Mouse (Mus musculus): ENCODE measurements around the gene Hoxa5. TPM values are rescaled to one million over a fixed set of nuclear protein-coding genes. Genes with fewer than 3 reads are reported as not detected.

Hoxa5 gene
- polyA plus RNA-seq, 1 experiment = 6.1 TPM

DNA sequence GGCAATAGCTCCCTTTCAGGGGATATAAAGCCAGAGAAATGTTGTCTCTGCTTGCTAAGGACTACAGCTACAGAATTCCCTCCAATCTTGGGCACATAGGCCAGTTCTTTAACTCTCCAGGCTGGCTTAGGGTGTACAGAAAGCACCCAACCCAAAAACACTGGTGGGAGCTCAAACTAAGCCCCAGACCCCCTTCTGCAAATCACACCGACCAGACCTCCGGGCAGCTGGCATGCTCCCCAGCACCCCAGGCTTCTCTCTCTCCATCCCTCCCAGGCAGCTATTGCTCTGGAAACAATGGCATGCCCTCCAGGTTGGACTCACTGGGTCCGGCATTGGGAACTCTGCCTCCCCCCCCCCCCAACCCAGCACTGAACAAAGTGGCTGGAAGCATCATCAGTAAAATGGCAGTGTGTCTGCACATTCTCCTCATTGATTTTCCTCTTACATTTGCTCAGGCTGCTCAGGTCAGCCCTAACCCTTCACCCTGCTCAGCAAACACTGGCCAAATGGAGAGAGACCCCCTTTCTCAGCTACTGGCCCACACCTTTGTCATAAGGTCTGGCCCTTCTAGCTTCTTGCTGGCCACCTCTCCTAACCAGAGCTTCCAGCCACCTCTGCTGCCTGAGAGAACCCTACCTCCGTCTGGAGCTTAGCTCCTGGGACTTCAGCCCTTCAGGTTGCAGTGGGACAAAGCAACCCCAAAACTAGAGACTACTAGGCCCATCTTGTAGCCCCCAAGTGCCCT lies 25.3 kb downstream of the Hoxa5 start:
- DNase-seq (ENCODE audit: low spot score) = no peak

- no peak for DNase-seq (ENCODE audit: low spot score)
These were observed 26.6 kb downstream of the Hoxa5 start for GRCm38 (mm10) chr6:52177806-52178205.

- no peak for DNase-seq (ENCODE audit: low spot score)
These were observed 27.2 kb downstream of the Hoxa5 start, which contains the start of gene 5730596B20Rik for GRCm38 (mm10) chr6:52177061-52177735. Gene 5730596B20Rik (plus strand): TSS chr6:52177498.

DNA sequence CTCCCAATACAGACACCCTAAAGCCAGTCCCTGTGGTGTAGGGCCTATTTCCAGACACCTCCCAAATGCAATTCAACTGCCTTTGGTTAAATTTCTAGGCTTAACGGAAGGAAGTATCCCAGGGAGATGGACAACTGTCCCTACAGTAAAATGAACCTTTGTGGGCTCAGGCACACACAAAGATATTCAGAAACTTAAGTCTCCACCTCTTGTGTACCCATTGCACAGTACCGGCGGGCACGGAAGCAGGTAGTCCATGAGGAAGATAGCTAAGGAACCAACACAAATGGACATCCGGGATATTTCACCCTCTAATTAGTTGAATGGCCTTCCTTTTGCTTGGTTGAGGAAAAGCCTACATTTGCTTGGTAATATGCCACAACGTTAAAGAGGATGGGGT lies 28.0 kb downstream of the Hoxa5 start:
- DNase-seq (ENCODE audit: low spot score) = no peak

GRCm38 (mm10) chr6:52175864-52176263 lies 28.5 kb downstream of the Hoxa5 start:
- no peak for DNase-seq (ENCODE audit: low spot score)

DNA sequence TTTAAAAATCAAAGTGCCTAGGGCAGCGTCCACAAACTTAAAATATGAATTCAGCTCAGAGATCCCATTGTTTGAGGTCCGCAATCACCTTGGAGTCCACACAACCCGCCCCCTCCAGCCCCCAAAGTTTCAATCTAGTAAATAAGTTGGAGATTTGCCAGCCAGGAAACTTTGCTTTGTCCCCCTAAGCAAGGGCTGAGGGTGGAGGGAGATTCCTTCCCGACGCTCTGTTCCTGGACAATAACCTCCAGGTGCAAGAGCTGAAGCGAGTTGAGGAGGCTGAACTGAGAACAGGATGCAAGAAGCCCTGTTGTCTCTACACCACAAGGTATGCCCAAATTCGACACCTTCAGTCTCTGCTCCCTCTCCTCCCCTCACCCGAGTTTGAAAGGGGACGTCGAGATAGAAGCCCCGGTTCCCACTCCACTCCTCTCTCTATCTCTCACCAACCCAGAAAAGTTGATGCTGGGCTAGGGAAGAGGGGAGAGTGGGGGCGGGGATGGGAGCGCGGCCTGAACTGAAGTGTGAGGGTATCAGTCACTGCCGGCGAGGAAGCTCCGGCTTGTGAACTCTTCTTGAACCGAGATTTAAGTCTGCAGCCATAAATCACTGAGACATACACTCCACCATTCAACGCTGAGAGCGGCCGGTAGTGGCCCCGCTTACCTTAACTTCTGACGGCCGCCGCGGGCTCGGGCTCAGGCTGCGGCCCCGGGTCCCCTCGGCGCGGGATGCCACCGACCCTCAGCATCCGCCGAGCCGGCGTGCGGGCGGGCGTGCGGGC lies 29.2 kb downstream of the Hoxa5 start:
- no peak for DNase-seq (ENCODE audit: low spot score)

DNA sequence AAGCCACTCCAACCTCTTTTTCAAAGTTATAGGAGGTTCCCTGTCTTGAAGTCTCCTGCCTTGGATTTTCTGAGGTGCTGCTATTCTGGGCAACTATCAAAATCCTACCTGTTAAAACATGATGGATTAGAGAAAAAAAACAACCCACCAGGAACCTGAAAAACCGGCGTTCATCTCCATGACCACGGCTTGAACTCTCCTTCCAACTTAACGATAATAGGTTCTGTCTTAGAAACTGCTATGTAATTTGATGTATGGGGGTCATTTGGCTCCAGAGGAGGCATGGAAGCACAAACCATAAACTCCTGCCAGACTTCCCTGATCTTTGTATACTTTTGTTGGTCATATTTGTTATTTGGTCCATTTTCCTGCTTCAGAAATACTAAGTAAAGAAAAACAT lies 30.7 kb downstream of the Hoxa5 start:
- no peak for DNase-seq (ENCODE audit: low spot score)

DNA sequence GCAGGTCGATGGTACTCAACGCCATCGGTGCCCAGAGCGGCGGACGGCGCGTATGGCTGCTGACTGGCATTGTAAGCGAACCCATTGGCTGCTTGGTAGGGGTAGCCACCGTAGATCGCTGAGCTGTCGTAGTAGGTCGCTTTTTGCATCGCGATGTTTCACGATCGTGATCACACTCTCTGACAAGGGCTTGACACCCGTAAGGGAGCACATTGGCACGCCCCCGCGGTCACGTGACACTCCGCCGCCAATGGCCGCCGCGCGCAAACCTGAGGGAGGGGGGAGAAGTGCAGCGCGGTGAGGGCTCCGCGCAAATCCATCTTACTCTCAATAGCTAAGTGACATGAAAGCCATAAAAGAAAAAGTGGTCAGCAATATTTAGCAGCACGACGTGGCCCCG lies 31.9 kb downstream of the Hoxa5 start:
- DNase-seq (ENCODE audit: low spot score) = peak; percentile 61

DNA sequence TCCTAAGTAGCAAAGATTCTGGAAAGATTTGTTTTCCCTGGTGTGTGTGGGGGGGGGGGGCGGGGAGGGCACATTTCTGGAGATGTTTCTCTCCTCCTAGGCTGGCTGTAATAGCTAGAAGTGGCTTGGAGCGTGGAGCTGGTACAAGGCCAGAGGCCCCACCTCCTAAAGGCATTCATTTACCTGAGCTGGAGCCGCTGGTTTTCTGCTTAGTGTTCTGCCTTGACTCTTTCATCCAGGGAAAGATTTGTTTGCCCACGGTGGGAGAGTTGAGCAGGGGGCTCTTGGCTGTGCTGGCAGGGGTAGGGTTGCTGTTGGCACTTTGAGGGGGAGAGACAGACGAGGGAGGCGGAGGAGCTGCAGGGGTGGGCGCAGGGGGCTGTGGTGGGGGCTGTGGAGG lies 32.4 kb downstream of the Hoxa5 start:
- no peak for DNase-seq (ENCODE audit: low spot score)

GRCm38 (mm10) chr6:52171331-52171730 lies 33.1 kb downstream of the Hoxa5 start:
- DNase-seq (ENCODE audit: low spot score) = no peak

- DNase-seq (ENCODE audit: low spot score) = no peak
These were observed 33.5 kb downstream of the Hoxa5 start for GRCm38 (mm10) chr6:52170898-52171223.

GRCm38 (mm10) chr6:52170166-52170897 lies 34.1 kb downstream of the Hoxa5 start:
- no peak for DNase-seq (ENCODE audit: low spot score)

GRCm38 (mm10) chr6:52169499-52170165 lies 34.8 kb downstream of the Hoxa5 start:
- DNase-seq (ENCODE audit: low spot score) = no peak

GRCm38 (mm10) chr6:52168191-52169055 lies 36.0 kb downstream of the Hoxa5 start:
- no peak for DNase-seq (ENCODE audit: low spot score)

DNA sequence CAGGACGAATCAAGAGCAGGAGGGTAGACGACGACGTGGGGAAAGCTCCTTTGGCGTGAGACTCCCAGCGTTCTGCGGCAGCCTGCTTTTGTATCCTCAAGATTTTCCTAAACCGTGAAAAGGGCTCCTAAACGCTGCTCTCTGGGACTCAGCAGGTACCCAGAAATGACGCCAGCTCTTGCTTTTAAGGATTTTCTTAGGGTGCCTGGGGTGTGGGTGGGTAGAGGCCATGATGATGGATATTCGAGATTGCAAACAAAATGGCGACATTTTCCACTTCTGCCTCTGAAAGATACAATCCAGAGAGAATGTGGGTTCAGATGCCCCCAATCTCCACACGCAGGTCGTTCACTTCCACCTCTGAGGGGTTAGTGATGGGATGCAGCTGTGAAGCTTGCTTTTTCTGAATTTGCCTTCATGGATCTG lies 36.6 kb downstream of the Hoxa5 start:
- DNase-seq (ENCODE audit: low spot score) = no peak

GRCm38 (mm10) chr6:52167176-52167575 lies 37.2 kb downstream of the Hoxa5 start:
- DNase-seq (ENCODE audit: low spot score) = no peak

DNA sequence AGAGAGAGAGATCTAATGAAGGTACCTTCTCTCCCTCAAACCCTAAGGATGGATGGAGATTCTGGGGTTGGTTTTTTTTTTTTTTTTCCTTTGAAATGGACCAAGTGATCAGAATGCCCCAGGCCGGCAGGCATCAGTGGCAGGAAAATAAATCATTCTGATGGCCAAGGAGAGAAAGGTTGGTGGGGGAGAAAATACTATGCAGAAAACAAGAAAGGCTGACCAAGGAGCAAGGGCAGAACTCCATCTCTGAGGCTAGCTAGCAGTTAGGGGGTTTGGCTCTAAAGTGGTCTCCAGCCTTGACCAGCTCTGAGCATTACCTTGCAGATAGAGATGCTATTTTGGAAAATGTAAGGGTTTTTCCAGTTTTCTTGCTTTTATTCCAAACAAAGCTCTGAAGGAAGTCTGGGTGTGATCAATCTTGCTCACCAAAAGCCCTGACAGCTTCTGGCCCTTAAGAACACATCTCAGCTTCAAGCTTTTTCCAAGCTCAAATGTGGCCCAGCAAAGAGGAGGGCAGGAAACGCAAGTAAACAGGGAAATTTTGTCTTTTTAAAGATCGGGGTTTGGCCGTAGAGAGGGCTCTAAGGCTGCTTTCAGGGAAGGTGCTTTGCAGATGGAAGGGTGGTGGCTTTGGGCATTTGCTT lies 37.8 kb downstream of the Hoxa5 start:
- no peak for DNase-seq (ENCODE audit: low spot score)

DNA sequence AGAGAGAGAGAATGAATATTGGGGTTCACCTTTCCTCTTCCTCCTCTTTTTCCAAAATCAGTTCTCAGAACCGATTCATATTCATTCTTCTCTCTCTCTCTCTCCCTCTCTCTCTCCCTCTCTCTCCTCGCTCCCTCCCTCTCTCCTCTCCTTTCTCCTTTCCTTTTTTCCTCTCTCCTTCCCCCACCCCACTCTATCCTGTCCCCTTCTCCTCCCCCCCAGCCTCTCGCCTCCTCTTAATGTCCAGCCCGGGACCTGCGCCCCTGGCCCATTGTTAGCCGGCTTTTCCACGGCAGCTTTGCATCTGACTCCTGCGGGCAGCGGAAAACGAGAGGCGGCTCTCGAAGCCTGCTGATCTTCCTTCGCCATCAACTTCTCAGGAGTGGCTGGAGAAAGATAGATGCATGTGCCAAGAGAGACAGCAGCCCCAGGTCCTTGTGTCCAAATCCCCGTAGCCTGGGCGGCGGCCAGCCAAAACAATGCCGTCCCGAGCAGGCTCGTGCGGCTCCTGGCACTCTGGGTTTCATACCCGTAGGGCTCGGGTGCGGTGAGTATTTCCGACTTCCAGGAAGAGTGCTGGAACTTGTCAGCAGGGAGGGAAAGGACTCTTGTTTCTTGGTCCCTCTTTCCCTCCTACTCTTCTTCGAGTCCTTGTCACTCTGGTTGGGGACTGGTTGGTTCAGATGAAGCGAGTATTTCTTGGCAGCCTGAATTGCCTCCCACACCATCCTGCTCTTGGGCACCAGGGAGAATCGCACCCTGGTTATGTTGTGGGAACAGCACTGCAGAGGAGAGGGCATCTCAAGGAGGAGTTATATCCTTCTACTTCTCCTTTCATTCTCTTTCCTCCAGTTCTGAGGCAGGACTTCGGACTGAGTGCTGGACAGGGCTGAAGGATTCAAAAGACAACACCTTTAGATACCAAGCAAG lies 38.7 kb downstream of the Hoxa5 start:
- no peak for DNase-seq (ENCODE audit: low spot score)

Data from urinary bladder, adult 2 months (tissue).